Mouse (Mus musculus) heart, embryonic 13.5 days (tissue): ENCODE results near the gene Hist1h2bg. TPM values are rescaled to one million over a fixed set of nuclear protein-coding genes. Genes with fewer than 3 reads are reported as not detected.
A peak's percentile ranks its signal among the peaks of the same experiment; 100 is the strongest.
"Not testable (repeated sequence)": the region's sequence is repeated elsewhere in the genome, so short reads cannot be mapped to it uniquely, and the experiment has no call there.

ENCODE experiments used
- ATAC-seq: fragments of 200-750 bp; cut with Nextera tagmentation; 2 replicates; pipeline ENCODE4 v1.8.0; 2017; ENCODE audit warnings: moderate TSS enrichment; ENCODE audit not compliant: insufficient number of reproducible peaks, low FRiP score, low TSS enrichment; ENCODE audit errors: extremely low read depth
- H3K27ac ChIP-seq: fragments of 300-500 bp; sonication (generic); replicated peaks from 2 replicates; pipeline ENCODE4 v1.5.1; 2015; ENCODE audit warnings: moderate library complexity, mild to moderate bottlenecking, inconsistent platforms
- H3K27me3 ChIP-seq: fragments of 300-500 bp; sonication (generic); replicated peaks from 2 replicates; pipeline ENCODE4 v1.6.1; 2015; ENCODE audit warnings: mild to moderate bottlenecking, inconsistent platforms
- H3K36me3 ChIP-seq: fragments of 300-500 bp; sonication (generic); 2 replicates; pipeline ENCODE4 v1.6.1; 2015; ENCODE audit warnings: mild to moderate bottlenecking, inconsistent platforms
- H3K4me1 ChIP-seq: fragments of 300-500 bp; sonication (generic); 2 replicates; pipeline ENCODE4 v1.6.1; 2015; ENCODE audit warnings: inconsistent platforms
- H3K4me2 ChIP-seq: fragments of 300-500 bp; sonication (generic); 2 replicates; pipeline ENCODE4 v1.6.1; 2015; ENCODE audit warnings: inconsistent platforms, mild to moderate bottlenecking, moderate library complexity
- H3K4me3 ChIP-seq: fragments of 300-500 bp; sonication (generic); 2 replicates; pipeline ENCODE4 v1.5.1; 2015; ENCODE audit warnings: moderate library complexity, mild to moderate bottlenecking, inconsistent platforms
- H3K9ac ChIP-seq: fragments of 300-500 bp; sonication (generic); 2 replicates; pipeline ENCODE4 v1.6.1; 2015; ENCODE audit warnings: inconsistent platforms, mild to moderate bottlenecking, moderate library complexity
- H3K9me3 ChIP-seq: fragments of 300-500 bp; sonication (generic); 2 replicates; pipeline ENCODE4 v1.6.1; 2016; ENCODE audit warnings: inconsistent platforms
- WGBS: fragments of 180-500 bp; shearing (Covaris S2); methylation state at CpG from one replicate; pipeline ENCODE4 v1.1.7; 2015; ENCODE audit warnings: mixed read lengths; 5-methylcytosine and 5-hydroxymethylcytosine counted together
- polyA plus RNA-seq: library from polyadenylated mRNA; unstranded; fragments of >200 nt; fragmentation: Nextera tagmentation; extraction: Ambion mirVana; gene quantifications from 2 replicates; pipeline ENCODE4 v1.2.1, GENCODE M21; 2015

Hist1h2bg gene
- polyA plus RNA-seq, 1 experiment from 2014 or later, result 3.9 TPM

DNA sequence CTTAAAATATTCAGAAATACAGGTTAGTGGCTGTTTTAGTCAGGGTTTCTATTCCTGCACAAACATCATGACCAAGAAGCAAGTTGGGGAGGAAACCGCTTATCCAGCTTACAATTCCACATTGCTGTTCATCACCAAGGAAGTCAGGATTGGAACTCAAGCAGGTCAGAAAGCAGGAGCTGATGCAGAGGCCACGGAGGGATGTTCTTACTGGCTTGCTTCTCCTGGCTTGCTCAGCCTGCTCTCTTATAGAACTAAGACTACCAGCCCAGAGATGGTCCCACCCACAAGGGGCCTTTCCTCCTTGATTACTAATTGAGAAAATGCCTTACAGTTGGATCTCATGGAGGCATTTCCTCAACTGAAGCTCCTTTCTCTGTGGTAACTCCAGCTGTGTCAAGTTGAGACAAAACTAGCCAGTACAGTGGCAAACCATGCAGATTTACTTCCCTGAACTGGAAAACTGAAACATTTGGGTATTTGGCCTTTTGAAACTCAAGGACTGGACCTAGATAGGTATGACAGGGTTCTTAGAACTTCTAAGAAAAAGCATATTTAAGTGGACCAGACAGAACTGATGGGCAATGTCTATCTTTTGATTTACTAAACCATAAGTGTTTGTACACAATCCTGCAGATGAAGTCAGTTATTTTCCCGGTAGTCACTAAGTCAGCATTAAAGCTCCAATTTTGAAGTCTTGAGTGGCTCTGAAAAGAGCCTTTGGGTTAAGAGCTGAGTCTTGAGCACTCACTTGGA lies 28.8 kb upstream of the Hist1h2bg start:
- Histone ChIP-seq H3K27ac (peak overlapping the region; percentile 90), H3K9ac (peak overlapping the region; percentile 79), H3K4me2 (peak overlapping the region; percentile 83), H3K4me3 (peak overlapping the region; percentile 58)
- H3K9me3 ChIP-seq, H3K4me1 ChIP-seq, H3K27me3 ChIP-seq, H3K36me3 ChIP-seq, ATAC-seq: not testable (repeated sequence)
- WGBS, result 10% methylated on average over 3 of the region's 3 CpGs

GRCm38 (mm10) chr13:23542999-23543607 lies 28.1 kb upstream of the Hist1h2bg start, which contains the start of gene Hist1h2bh:
Hist1h2bh (minus strand) TSS chr13:23543392.
- H3K9me3 ChIP-seq, H3K36me3 ChIP-seq, H3K4me1 ChIP-seq, H3K27me3 ChIP-seq: not testable (repeated sequence)
- H3K4me3 ChIP-seq, result peak within 1 kb of the TSS; percentile 58
- ATAC-seq, result peak; percentile 80
- H3K9ac ChIP-seq, result peak within 1 kb of the TSS; percentile 79
- WGBS, result under 1% methylated on average over 38 of the region's 42 CpGs
- H3K4me2 ChIP-seq, result peak within 1 kb of the TSS; percentile 83
- H3K27ac ChIP-seq, result peak within 1 kb of the TSS; percentile 93

DNA sequence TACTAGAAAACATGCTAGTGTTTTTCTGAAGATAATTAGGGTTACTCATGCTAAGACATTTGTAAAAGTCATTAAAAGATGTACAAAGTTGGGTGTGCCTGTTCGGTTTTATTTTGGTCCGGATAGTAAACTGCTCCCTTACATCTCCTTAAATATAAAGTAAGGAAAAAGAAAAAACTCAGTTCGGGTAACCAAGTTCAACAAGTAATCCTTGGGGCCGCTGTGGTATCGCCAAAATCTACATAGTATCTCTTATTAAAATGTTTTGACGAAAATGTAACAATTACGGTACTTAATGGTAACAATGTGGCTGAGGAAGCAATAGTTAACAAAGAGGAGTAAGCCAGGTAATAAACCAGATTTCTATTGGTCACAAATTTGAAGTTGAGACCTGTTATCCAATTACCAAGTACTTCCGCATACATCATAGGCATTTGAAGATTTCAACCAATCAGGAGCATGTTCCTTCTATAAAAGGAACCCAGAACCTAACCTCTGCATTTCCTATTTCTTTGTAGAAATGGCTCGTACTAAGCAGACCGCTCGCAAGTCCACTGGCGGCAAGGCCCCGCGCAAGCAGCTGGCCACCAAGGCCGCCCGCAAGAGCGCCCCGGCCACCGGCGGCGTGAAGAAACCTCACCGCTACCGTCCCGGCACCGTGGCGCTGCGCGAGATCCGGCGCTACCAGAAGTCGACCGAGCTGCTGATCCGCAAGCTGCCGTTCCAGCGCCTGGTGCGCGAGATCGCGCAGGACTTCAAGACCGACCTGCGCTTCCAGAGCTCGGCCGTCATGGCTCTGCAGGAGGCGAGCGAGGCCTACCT lies 27.0 kb upstream of the Hist1h2bg start, which contains the start of gene Hist1h3f:
TSS of gene Hist1h3f (plus strand) at position 88 of the 822 bp plus-strand sequence.
- no peaks in the 10 kb centered on the region for H3K9me3 ChIP-seq
- ATAC-seq, result peak; percentile 86
- under 1% methylated on average over 35 of the region's 45 CpGs for WGBS
- H3K4me2 ChIP-seq, result peak within 1 kb of the TSS; percentile 83
- H3K27me3 ChIP-seq, result no peaks in the 10 kb centered on the region
- peak within 1 kb of the TSS; percentile 93 for H3K27ac ChIP-seq
- peak within 1 kb of the TSS; percentile 82 for H3K9ac ChIP-seq
- peak within 1 kb of the TSS; percentile 58 for H3K4me3 ChIP-seq
- peaks cover 8% of the 10 kb centered on the region for H3K4me1 ChIP-seq
- H3K36me3 ChIP-seq, result no peaks in the 10 kb centered on the region

DNA sequence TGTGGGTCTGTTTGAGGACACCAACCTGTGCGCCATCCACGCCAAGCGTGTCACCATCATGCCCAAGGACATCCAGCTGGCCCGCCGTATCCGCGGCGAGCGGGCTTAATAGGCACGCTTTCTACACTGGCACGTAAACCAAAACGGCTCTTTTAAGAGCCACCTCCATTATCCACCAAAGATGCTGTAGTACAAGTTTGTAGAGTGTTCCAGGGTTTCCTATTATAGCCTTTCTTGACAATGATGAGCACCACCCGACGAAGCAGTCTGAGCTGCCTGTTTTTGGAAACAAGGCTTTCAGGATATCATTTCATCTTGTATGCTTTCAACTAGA lies 26.4 kb upstream of the Hist1h2bg start:
- ATAC-seq, result 0 out of 2 replicates have a peak, but pooled peaks have one; percentile 4
- not testable (repeated sequence) for H3K9me3 ChIP-seq, H3K36me3 ChIP-seq, H3K4me1 ChIP-seq, H3K27me3 ChIP-seq
- H3K4me2 ChIP-seq, result peak overlapping the region; percentile 83
- peak overlapping the region; percentile 82 for H3K9ac ChIP-seq
- peak overlapping the region; percentile 58 for H3K4me3 ChIP-seq
- peak overlapping the region; percentile 93 for H3K27ac ChIP-seq
- WGBS, result 0% methylated on average over 14 of the region's 14 CpGs

DNA sequence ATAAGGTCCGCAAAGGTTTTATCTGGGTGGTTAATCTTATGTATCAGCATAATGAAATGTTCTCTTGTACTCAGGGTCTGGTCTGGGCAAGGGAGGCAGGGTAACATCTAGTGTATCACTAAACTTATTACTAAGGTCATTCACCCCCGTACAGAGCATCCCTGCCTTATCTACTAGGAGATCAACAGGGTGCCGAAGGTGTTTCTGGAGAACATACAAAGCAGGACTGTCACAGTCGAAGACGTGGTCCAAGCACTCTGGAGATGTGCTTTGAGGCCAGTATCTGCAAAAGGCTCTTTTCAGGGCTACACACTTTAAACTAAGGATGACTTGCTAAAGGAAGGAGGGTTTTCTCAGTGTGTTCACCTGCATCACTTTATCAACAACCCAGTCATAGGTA lies 24.5 kb upstream of the Hist1h2bg start:
- H3K27ac ChIP-seq, result no peak overlapping the region
- H3K4me3 ChIP-seq, result no peak overlapping the region
- H3K9me3 ChIP-seq, result no peaks in the 10 kb centered on the region
- H3K4me2 ChIP-seq, result no peak overlapping the region
- no peak for ATAC-seq
- no peak overlapping the region for H3K9ac ChIP-seq
- WGBS, result 71% methylated on average over 5 of the region's 5 CpGs
- no peaks in the 10 kb centered on the region for H3K27me3 ChIP-seq
- no peaks in the 10 kb centered on the region for H3K36me3 ChIP-seq
- H3K4me1 ChIP-seq, result peaks cover 15% of the 10 kb centered on the region

GRCm38 (mm10) chr13:23550761-23551145 lies 20.4 kb upstream of the Hist1h2bg start:
- WGBS, result 10% methylated on average over 3 of the region's 3 CpGs
- ATAC-seq, result no peak
- Histone ChIP-seq H3K9ac (peak overlapping the region; percentile 79), H3K9me3 (no peaks in the 10 kb centered on the region), H3K27ac (peak overlapping the region; percentile 92), H3K4me3 (peak overlapping the region; percentile 57), H3K4me1 (peaks cover 22% of the 10 kb centered on the region), H3K4me2 (peak overlapping the region; percentile 72), H3K27me3 (no peaks in the 10 kb centered on the region), H3K36me3 (no peaks in the 10 kb centered on the region)

GRCm38 (mm10) chr13:23551146-23551834 lies 19.9 kb upstream of the Hist1h2bg start, which contains the start of gene Hist1h4f:
Hist1h4f (minus strand) TSS chr13:23551648.
- H3K27me3 ChIP-seq, result not testable (repeated sequence)
- under 1% methylated on average over 47 of the region's 47 CpGs for WGBS
- peaks cover 23% of the 10 kb centered on the region for H3K4me1 ChIP-seq

DNA sequence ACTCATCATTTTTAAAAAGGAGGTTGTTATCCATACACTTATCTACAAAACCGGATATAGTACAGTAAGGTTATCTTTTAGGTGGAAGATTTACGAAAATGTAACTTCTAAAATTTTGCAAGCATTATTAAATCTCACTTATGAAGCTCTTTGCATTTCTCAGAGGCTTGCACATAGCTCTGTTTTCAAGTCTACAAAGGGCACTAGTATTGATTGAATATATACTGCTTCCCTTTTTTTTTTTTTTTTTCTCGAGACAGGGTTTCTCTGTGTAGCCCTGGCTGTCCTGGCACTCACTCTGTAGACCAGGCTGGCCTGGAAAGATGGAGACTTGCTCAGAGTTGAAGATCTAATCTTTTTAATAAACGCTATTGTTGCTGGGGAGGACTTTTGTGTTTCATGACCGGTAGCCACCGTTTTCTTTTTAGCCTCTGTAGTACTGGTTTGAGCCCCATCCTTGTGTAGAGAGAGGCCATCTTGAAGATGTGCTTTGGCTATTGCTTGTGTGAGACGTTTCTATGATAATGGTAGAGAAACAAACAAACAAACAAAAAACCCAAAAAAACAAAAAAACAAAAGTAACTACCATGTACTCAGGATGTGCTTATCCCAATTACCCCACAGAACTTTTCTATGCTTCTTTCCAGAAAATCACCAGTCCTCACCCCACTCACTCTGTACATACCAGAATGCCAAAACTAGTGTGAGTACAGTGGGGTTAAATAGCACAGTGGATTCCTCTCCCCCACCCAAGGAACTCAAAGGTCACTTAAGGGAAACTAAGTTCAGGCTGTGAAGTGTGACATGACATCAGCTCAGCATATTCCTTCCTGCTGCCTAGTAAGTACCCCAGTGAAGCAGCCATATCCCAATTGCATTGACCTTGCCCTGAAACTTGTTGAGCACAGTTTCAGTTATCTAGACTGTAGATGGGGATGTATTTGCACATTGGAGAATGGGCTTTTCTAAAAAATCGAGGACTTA lies 19.0 kb upstream of the Hist1h2bg start:
- H3K4me2 ChIP-seq, result peak overlapping the region; percentile 72
- peaks cover 29% of the 10 kb centered on the region for H3K4me1 ChIP-seq
- no peaks in the 10 kb centered on the region for H3K36me3 ChIP-seq
- H3K9ac ChIP-seq, result peak overlapping the region; percentile 66
- peak overlapping the region; percentile 92 for H3K27ac ChIP-seq
- H3K27me3 ChIP-seq, result no peaks in the 10 kb centered on the region
- H3K4me3 ChIP-seq, result peak overlapping the region; percentile 57
- ATAC-seq, result no peak
- H3K9me3 ChIP-seq, result no peaks in the 10 kb centered on the region
- WGBS, result 44% methylated on average over 8 of the region's 8 CpGs

More at GRCm38 (mm10) chr13:23551146-23551834, 19.9 kb upstream of the Hist1h2bg start, which contains the start of gene Hist1h4f:
- peak within 1 kb of the TSS; percentile 92 for H3K27ac ChIP-seq
- peak within 1 kb of the TSS; percentile 57 for H3K4me3 ChIP-seq
- H3K4me2 ChIP-seq, result peak within 1 kb of the TSS; percentile 72
- not testable (repeated sequence) for H3K9me3 ChIP-seq, H3K36me3 ChIP-seq
- H3K9ac ChIP-seq, result peak within 1 kb of the TSS; percentile 79
- ATAC-seq, result peak; percentile 71; the same call in 1 of the 2 replicates

- H3K27me3 ChIP-seq, result no peaks in the 10 kb centered on the region
- peak within 1 kb of the TSS; percentile 96 for H3K9ac ChIP-seq
- H3K4me3 ChIP-seq, result no peak within 1 kb of the TSS; the same call in 1 of the 2 replicates
- ATAC-seq, result no peak
- H3K27ac ChIP-seq, result peak within 1 kb of the TSS; percentile 98
- H3K4me2 ChIP-seq, result peak within 1 kb of the TSS; percentile 99
- H3K9me3 ChIP-seq, result no peaks in the 10 kb centered on the region
- H3K36me3 ChIP-seq, result no peaks in the 10 kb centered on the region
- H3K4me1 ChIP-seq, result peaks cover 29% of the 10 kb centered on the region
Measured at GRCm38 (mm10) chr13:23552962-23553361, 18.2 kb upstream of the Hist1h2bg start, which contains the start of gene Hist1h1d. Hist1h1d (plus strand) TSS chr13:23553262.

GRCm38 (mm10) chr13:23554393-23554792 lies 16.8 kb upstream of the Hist1h2bg start:
- WGBS, result 19% methylated on average over 9 of the region's 9 CpGs
- no peak for ATAC-seq
- Histone ChIP-seq H3K36me3 (no peaks in the 10 kb centered on the region), H3K4me2 (peak overlapping the region; percentile 99), H3K9ac (peak overlapping the region; percentile 96), H3K9me3 (no peaks in the 10 kb centered on the region), H3K27me3 (no peaks in the 10 kb centered on the region), H3K27ac (peak overlapping the region; percentile 98), H3K4me3 (peak overlapping the region; percentile 69), H3K4me1 (peaks cover 29% of the 10 kb centered on the region)
